Mouse (Mus musculus) liver, embryonic 13.5 days (tissue): ENCODE measurements around the gene Map2k5. TPM values are rescaled to one million over a fixed set of nuclear protein-coding genes. Genes with fewer than 3 reads are reported as not detected.

Experiments
- ATAC-seq: fragments of 200-750 bp; cut with Nextera tagmentation; 2 replicates; pipeline ENCODE4 v1.8.0; 2017; ENCODE audit warnings: low read depth, mild to moderate bottlenecking, moderate number of reproducible peaks, moderate library complexity
- DNase-seq: peaks from one replicate; pipeline ENCODE4 v3.0.0; 2022
- H3K27ac ChIP-seq: fragments of 300-500 bp; sonication (generic); 2 replicates; pipeline ENCODE4 v1.5.1; 2015; ENCODE audit warnings: moderate library complexity, mild to moderate bottlenecking, inconsistent platforms
- H3K27me3 ChIP-seq: fragments of 300-500 bp; sonication (generic); 2 replicates; pipeline ENCODE4 v1.6.1; 2015; ENCODE audit warnings: mild to moderate bottlenecking, inconsistent platforms
- H3K36me3 ChIP-seq: fragments of 300-500 bp; sonication (generic); 2 replicates; pipeline ENCODE4 v1.6.1; 2015; ENCODE audit warnings: mild to moderate bottlenecking, inconsistent platforms
- H3K4me1 ChIP-seq: fragments of 300-500 bp; sonication (generic); replicated peaks from 2 replicates; pipeline ENCODE4 v1.6.1; 2015; ENCODE audit warnings: inconsistent platforms
- H3K4me2 ChIP-seq: fragments of 300-500 bp; sonication (generic); 2 replicates; pipeline ENCODE4 v1.6.1; 2015; ENCODE audit warnings: inconsistent platforms, mild to moderate bottlenecking, moderate library complexity
- H3K4me3 ChIP-seq: fragments of 300-500 bp; sonication (generic); replicated peaks from 2 replicates; pipeline ENCODE4 v1.5.1; 2015; ENCODE audit warnings: mild to moderate bottlenecking, inconsistent platforms
- H3K9ac ChIP-seq: fragments of 300-500 bp; sonication (generic); 2 replicates; pipeline ENCODE4 v1.6.1; 2015; ENCODE audit warnings: mild to moderate bottlenecking, inconsistent platforms
- H3K9me3 ChIP-seq: fragments of 300-500 bp; sonication (generic); replicated peaks from 2 replicates; pipeline ENCODE4 v1.6.1; 2016; ENCODE audit warnings: inconsistent platforms
- WGBS: fragments of 180-500 bp; shearing (Covaris S2); methylation state at CpG from one replicate; pipeline ENCODE4 v1.1.7; 2015; ENCODE audit not compliant: insufficient replicate concordance; 5-methylcytosine and 5-hydroxymethylcytosine counted together
- polyA plus RNA-seq: library from polyadenylated mRNA; unstranded; fragments of >200 nt; fragmentation: Nextera tagmentation; extraction: Ambion mirVana; gene quantifications from 2 replicates; pipeline ENCODE4 v1.2.1, GENCODE M21; 2015

Map2k5 gene
- polyA plus RNA-seq, 1 experiment from 2014 or later, result 10.5 TPM

DNA sequence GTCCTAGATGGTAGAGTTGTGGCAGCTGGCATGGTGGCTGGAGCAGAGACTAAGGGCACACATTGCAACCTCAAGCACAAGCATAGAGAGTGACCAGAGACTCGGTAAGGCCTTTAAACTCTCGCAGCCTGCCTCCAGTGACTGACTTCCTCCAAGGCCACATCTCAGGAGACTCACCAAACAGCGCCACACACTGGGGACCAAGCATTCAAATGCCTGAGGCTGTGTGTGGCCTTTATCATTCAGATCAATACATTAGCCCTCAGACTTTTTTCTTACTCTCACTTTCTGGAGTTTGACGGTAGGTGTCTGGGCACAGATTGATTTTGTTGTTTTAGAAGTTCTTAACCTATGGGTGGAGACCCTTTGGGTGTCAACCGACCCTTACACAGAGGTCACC, 259.3 kb downstream of the Map2k5 start:
- 65% methylated on average over 5 of the region's 5 CpGs for WGBS
- Histone ChIP-seq H3K4me2 (no peak overlapping the region), H3K9me3 (no peaks in the 10 kb centered on the region), H3K4me3 (no peak overlapping the region), H3K4me1 (no peaks in the 10 kb centered on the region), H3K27me3 (no peaks in the 10 kb centered on the region), H3K27ac (no peak overlapping the region), H3K36me3 (no peaks in the 10 kb centered on the region), H3K9ac (no peak overlapping the region)
- ATAC-seq, result no peak
- DNase-seq, result no peak

Other genes with a start within 250 kb of the Map2k5 start
- gene Skor1, start 228.9 kb downstream of the Map2k5 start, polyA plus RNA-seq, result not detected in 2 replicates
- gene 2300009A05Rik, start 21.3 kb upstream of the Map2k5 start, polyA plus RNA-seq, result 28.2 and 29.6 TPM in 2 replicates
- not detected in 2 replicates for gene Iqch, start 224.6 kb upstream of the Map2k5 start, polyA plus RNA-seq
- gene Aagab, start 224.8 kb upstream of the Map2k5 start, polyA plus RNA-seq, result 17.2 and 23.6 TPM in 2 replicates